Comparison of ENCODE assay signal across 28 mouse cellular contexts in the genomic region with DNA sequence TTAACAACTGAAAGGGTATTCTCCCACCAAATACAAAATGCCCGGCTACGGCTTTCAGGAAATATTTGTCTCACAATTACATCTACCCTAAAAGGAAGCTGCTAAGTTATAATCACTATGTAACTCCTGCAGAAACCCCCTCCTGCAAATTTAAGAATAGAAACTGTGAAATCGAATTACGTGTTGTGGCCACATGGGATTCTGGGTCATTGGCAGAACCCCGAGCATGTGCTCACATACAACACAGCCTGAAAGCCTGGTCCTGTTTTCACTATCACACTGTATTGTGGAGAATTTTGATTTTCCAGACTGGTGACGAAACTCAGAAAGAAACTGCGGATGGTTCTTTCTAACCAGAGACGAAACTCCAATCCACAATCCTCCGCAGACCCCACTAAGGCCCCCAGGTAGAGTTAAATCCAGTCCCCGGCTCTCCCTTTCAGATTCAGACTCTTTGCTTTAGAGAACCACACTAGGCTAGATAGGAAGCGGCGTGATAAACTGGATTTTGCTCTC. TPM values are rescaled to one million over a fixed set of nuclear protein-coding genes. Genes with fewer than 3 reads are reported as not detected.
DNase-seq lines count a peak whose midpoint lies in the region; ATAC-seq lines count a peak whose summit lies in the region.
"Had no signal": no experiment of that assay in that cellular context is flagged by ENCODE, and none has a peak within 500 bp of the region (broad histone marks: within the 10 kb centered on the region; RNA-seq: fewer than 3 reads in every experiment).

No protein-coding gene starts in this region.

- peak overlapping the region; percentile 29; the same call in 1 of the 2 replicates for H3K9ac ChIP-seq in forebrain, embryonic 12.5 days
- no peak overlapping the region for H3K9ac ChIP-seq in forebrain, embryonic 16.5 days (replicated peaks; ENCODE audit: low read depth, low read length)
- H3K9ac ChIP-seq in heart, embryonic 13.5 days, result peak overlapping the region; percentile 11; the same call in 1 of the 2 replicates
- H3K9ac ChIP-seq in midbrain, embryonic 12.5 days (replicated peaks), result no peak overlapping the region
- H3K9ac ChIP-seq in midbrain, embryonic 16.5 days (ENCODE audit: low read depth, low read length), result no peak overlapping the region
- H3K9ac ChIP-seq: forebrain, embryonic 13.5 days; heart, embryonic 12.5 days; intestine, embryonic 15.5 days; liver, postnatal 0 days; neural tube, embryonic 15.5 days; stomach, embryonic 15.5 days had no signal

- no peaks in the 10 kb centered on the region for H3K36me3 ChIP-seq in forebrain, embryonic 12.5 days (replicated peaks)
- no peaks in the 10 kb centered on the region for H3K36me3 ChIP-seq in forebrain, embryonic 16.5 days (ENCODE audit: control insufficient read depth, insufficient read depth)
- no peaks in the 10 kb centered on the region for H3K36me3 ChIP-seq in heart, embryonic 13.5 days
- H3K36me3 ChIP-seq in heart, embryonic 10.5 days, result no peaks in the 10 kb centered on the region
- H3K36me3 ChIP-seq in midbrain, embryonic 12.5 days, result no peaks in the 10 kb centered on the region
- H3K36me3 ChIP-seq in midbrain, embryonic 16.5 days (ENCODE audit: control insufficient read depth, insufficient read depth, low read length), result no peaks in the 10 kb centered on the region
- H3K36me3 ChIP-seq: heart, embryonic 12.5 days; intestine, embryonic 15.5 days; neural tube, embryonic 15.5 days; stomach, embryonic 15.5 days had no signal

- H3K27ac ChIP-seq in forebrain, embryonic 12.5 days, result no peak overlapping the region
- H3K27ac ChIP-seq in forebrain, embryonic 16.5 days (ENCODE audit: low read length), result no peak overlapping the region
- H3K27ac ChIP-seq in heart, embryonic 13.5 days (replicated peaks), result no peak overlapping the region
- no peak overlapping the region for H3K27ac ChIP-seq in heart, embryonic 10.5 days
- peak overlapping the region; percentile 64 for H3K27ac ChIP-seq in midbrain, embryonic 12.5 days (replicated peaks)
- no peak overlapping the region for H3K27ac ChIP-seq in midbrain, embryonic 16.5 days (ENCODE audit: low read length)
- H3K27ac ChIP-seq: forebrain, embryonic 13.5 days; intestine, embryonic 15.5 days; left cerebral cortex, adult 2 months; neural tube, embryonic 15.5 days; stomach, embryonic 15.5 days had no signal

- 41% methylated on average over 12 of the region's 12 CpGs for WGBS in forebrain, embryonic 12.5 days
- WGBS in forebrain, embryonic 16.5 days, result 48% methylated on average over 12 of the region's 12 CpGs
- 61% methylated on average over 12 of the region's 12 CpGs for WGBS in heart, embryonic 13.5 days
- 50% methylated on average over 12 of the region's 12 CpGs for WGBS in heart, embryonic 10.5 days
- 27% methylated on average over 12 of the region's 12 CpGs for WGBS in midbrain, embryonic 12.5 days
- WGBS in midbrain, embryonic 16.5 days, result 30% methylated on average over 12 of the region's 12 CpGs

- no peak overlapping the region for H3K4me2 ChIP-seq in forebrain, embryonic 12.5 days
- H3K4me2 ChIP-seq in forebrain, embryonic 16.5 days (ENCODE audit: low read length), result no peak overlapping the region
- no peak overlapping the region for H3K4me2 ChIP-seq in heart, embryonic 13.5 days
- peak overlapping the region; percentile 22 for H3K4me2 ChIP-seq in midbrain, embryonic 12.5 days (replicated peaks)
- no peak overlapping the region for H3K4me2 ChIP-seq in midbrain, embryonic 16.5 days (ENCODE audit: low read length)
- H3K4me2 ChIP-seq: forebrain, embryonic 13.5 days; heart, embryonic 12.5 days; intestine, embryonic 15.5 days; liver, embryonic 11.5 days; neural tube, embryonic 15.5 days; stomach, embryonic 15.5 days had no signal

- no peak for DNase-seq in heart, embryonic 10.5 days (ENCODE audit: low spot score)
- DNase-seq in cerebellum, adult 11 months, result no peak
- DNase-seq in adrenal gland, adult 18-20 months (ENCODE audit: low spot score in 2 of 2), result no peak
- DNase-seq: adrenal gland, postnatal 25 days; cerebellum, adult 9-11 months; gastrocnemius, postnatal 36 days; kidney, adult 8-10 months; kidney, postnatal 10 days; liver, postnatal 0 days; right cerebral cortex, adult 18-20 months; right cerebral cortex, postnatal 4 days; thymus, adult 18-20 months; thymus, postnatal 36 days had no signal

- no peaks in the 10 kb centered on the region for H3K9me3 ChIP-seq in forebrain, embryonic 12.5 days
- no peaks in the 10 kb centered on the region for H3K9me3 ChIP-seq in forebrain, embryonic 16.5 days (ENCODE audit: control insufficient read depth, low read length)
- no peaks in the 10 kb centered on the region for H3K9me3 ChIP-seq in heart, embryonic 13.5 days
- H3K9me3 ChIP-seq in heart, embryonic 10.5 days, result no peaks in the 10 kb centered on the region
- H3K9me3 ChIP-seq in midbrain, embryonic 12.5 days, result no peaks in the 10 kb centered on the region
- no peaks in the 10 kb centered on the region for H3K9me3 ChIP-seq in midbrain, embryonic 16.5 days (replicated peaks; ENCODE audit: control insufficient read depth, low read length, poor library complexity, severe bottlenecking)
- H3K9me3 ChIP-seq: forebrain, embryonic 13.5 days; heart, embryonic 12.5 days; intestine, embryonic 15.5 days; neural tube, embryonic 15.5 days; stomach, embryonic 15.5 days had no signal

- 0 out of 2 replicates have a peak, but pooled peaks cover 3% of the 10 kb centered on the region for H3K27me3 ChIP-seq in forebrain, embryonic 12.5 days
- no peaks in the 10 kb centered on the region for H3K27me3 ChIP-seq in forebrain, embryonic 16.5 days (replicated peaks; ENCODE audit: control insufficient read depth, insufficient read depth, low read length)
- H3K27me3 ChIP-seq in heart, embryonic 13.5 days (replicated peaks), result no peaks in the 10 kb centered on the region
- H3K27me3 ChIP-seq in heart, embryonic 10.5 days (ENCODE audit: insufficient read depth, poor library complexity, severe bottlenecking), result no peaks in the 10 kb centered on the region
- H3K27me3 ChIP-seq in midbrain, embryonic 12.5 days, result peaks cover 21% of the 10 kb centered on the region
- H3K27me3 ChIP-seq in midbrain, embryonic 16.5 days (ENCODE audit: control insufficient read depth, insufficient read depth, low read depth, low read length), result no peaks in the 10 kb centered on the region
- H3K27me3 ChIP-seq: forebrain, embryonic 13.5 days; heart, embryonic 12.5 days; intestine, embryonic 15.5 days; neural tube, embryonic 15.5 days; stomach, embryonic 15.5 days had no signal

- no peak for ATAC-seq in forebrain, embryonic 12.5 days (ENCODE audit: low FRiP score)
- ATAC-seq in forebrain, embryonic 16.5 days, result no peak
- ATAC-seq in heart, embryonic 13.5 days (ENCODE audit: extremely low read depth, insufficient number of reproducible peaks, low FRiP score, low TSS enrichment), result no peak
- peak; percentile 85 for ATAC-seq in midbrain, embryonic 12.5 days (ENCODE audit: low FRiP score, low read depth)
- no peak for ATAC-seq in midbrain, embryonic 16.5 days
- ATAC-seq: forebrain, embryonic 13.5 days; hindbrain, embryonic 16.5 days; intestine, embryonic 15.5 days; liver, postnatal 0 days; lung, postnatal 0 days had no signal

- no peak overlapping the region for H3K4me3 ChIP-seq in forebrain, embryonic 12.5 days (replicated peaks)
- H3K4me3 ChIP-seq in forebrain, embryonic 16.5 days (replicated peaks; ENCODE audit: low read length), result no peak overlapping the region
- no peak overlapping the region for H3K4me3 ChIP-seq in heart, embryonic 13.5 days
- H3K4me3 ChIP-seq in heart, embryonic 10.5 days, result no peak overlapping the region; the same call in 1 of the 2 replicates
- H3K4me3 ChIP-seq in midbrain, embryonic 12.5 days, result no peak overlapping the region
- no peak overlapping the region for H3K4me3 ChIP-seq in midbrain, embryonic 16.5 days (ENCODE audit: low read depth, low read length)
- H3K4me3 ChIP-seq: erythroblast, embryonic 14.5 days; forebrain, embryonic 13.5 days; heart, embryonic 12.5 days; intestine, embryonic 15.5 days; left cerebral cortex, adult 2 months; neural tube, embryonic 15.5 days; stomach, embryonic 15.5 days had no signal

- H3K4me1 ChIP-seq in forebrain, embryonic 12.5 days, result peaks cover 85% of the 10 kb centered on the region
- H3K4me1 ChIP-seq in forebrain, embryonic 16.5 days (replicated peaks; ENCODE audit: control insufficient read depth, insufficient read depth, low read length), result peaks cover 61% of the 10 kb centered on the region
- H3K4me1 ChIP-seq in heart, embryonic 13.5 days, result peaks cover 61% of the 10 kb centered on the region
- peaks cover 53% of the 10 kb centered on the region for H3K4me1 ChIP-seq in heart, embryonic 10.5 days
- H3K4me1 ChIP-seq in midbrain, embryonic 12.5 days, result peaks cover 84% of the 10 kb centered on the region
- peaks cover 39% of the 10 kb centered on the region for H3K4me1 ChIP-seq in midbrain, embryonic 16.5 days (ENCODE audit: control insufficient read depth, insufficient read depth, low read length)
- H3K4me1 ChIP-seq: intestine, embryonic 15.5 days had no signal

RNA-seq across cellular contexts. Expression of a gene that starts 21.7 kb away (rescaled TPM):
- 90.0 and 94.8 TPM in 2 replicates for polyA plus RNA-seq in forebrain, embryonic 12.5 days (2016; fragmentation: Nextera tagmentation; extraction: Ambion mirVana)
- polyA plus RNA-seq in forebrain, embryonic 16.5 days (2015; fragmentation: Nextera tagmentation; extraction: Ambion mirVana), result 79.1 and 97.2 TPM in 2 replicates
- polyA plus RNA-seq in heart, embryonic 13.5 days (2015; fragmentation: Nextera tagmentation; extraction: Ambion mirVana), result 13.8 and 14.2 TPM in 2 replicates
- 18.3 and 24.7 TPM in 2 replicates for polyA plus RNA-seq in heart, embryonic 10.5 days (2016; fragmentation: Nextera tagmentation; extraction: Ambion mirVana)
- polyA plus RNA-seq in midbrain, embryonic 12.5 days (2016; fragmentation: Nextera tagmentation; extraction: Ambion mirVana), result 75.5 and 80.6 TPM in 2 replicates
- 49.8 and 61.6 TPM in 2 replicates for polyA plus RNA-seq in midbrain, embryonic 16.5 days (2015; fragmentation: Nextera tagmentation; extraction: Ambion mirVana)
- 10 to 100 TPM; 23.5 to 29.5 TPM for total RNA-seq in adrenal gland, adult 18-20 months (2021)

Comparison
In these comparisons a context has a peak if more than half of its experiments do, and no peak if none do; other contexts are left out.
1. H3K9ac ChIP-seq: peak in forebrain, embryonic 12.5 days (single experiment) and heart, embryonic 13.5 days (single experiment); none in forebrain, embryonic 16.5 days (single experiment), midbrain, embryonic 12.5 days (single experiment) and midbrain, embryonic 16.5 days (single experiment).